Mouse (Mus musculus): ENCODE results near the gene Reg3b.

DNA sequence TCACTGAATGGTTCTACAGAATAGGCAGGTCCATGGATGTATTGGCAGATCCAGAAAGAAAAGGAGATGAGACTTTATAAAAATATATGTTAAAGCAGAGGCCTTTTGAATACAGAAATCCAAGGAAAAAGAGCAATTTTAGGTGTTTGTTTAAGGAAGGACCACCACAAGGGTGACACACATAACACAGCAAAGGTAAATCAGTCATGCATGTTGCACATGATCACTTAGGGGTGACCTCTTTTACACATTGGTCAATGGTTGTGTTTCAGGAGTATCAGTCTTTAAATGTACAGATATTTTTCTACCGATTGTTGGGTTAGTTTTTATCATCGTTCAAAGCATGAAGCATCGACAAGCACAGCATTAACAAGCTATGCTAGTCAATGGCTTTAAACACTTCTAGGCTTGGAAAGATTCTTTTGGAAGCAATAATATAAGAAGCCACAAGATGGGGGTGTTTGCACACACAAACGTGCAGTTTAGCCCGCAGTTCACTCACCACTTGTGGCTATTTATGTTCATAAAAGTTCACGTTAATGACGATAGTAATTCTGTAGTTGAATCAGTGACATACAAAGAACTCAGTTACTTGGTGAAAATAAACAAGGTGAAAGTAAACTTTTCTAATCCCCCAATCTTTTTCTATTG lies 38.4 kb upstream of the Reg3b start:
- TF ChIP-seq CTCF (IDR thresholded peaks at IDR 0.05; ENCODE audit: control insufficient read depth, insufficient read depth, insufficient read length) = no peak
- TF ChIP-seq FOSL1 (IDR thresholded peaks at IDR 0.05; ENCODE audit: insufficient read depth, low read length, poor library complexity, severe bottlenecking) = no peak

Data from C2C12 (cell line).